Mouse (Mus musculus) myocyte (in vitro differentiated cells): Measurements from ENCODE around the gene Tspan5.

Experiments used
- CEBPB ChIP-seq: IDR thresholded peaks from 2 replicates; pipeline ENCODE4 v1.6.1; 2011; ENCODE audit warnings: mild to moderate bottlenecking, moderate library complexity; ENCODE audit not compliant: poor library complexity, insufficient read depth, severe bottlenecking
- E2F4 ChIP-seq: IDR thresholded peaks from one replicate; pipeline ENCODE4 v1.6.1; 2011; ENCODE audit warnings: mild to moderate bottlenecking, control low read depth, moderate library complexity; ENCODE audit not compliant: insufficient read depth
- MAX ChIP-seq: IDR thresholded peaks from one replicate; pipeline ENCODE4 v1.6.1; 2011; ENCODE audit warnings: low read depth, mild to moderate bottlenecking, control low read depth
- MYOD1 ChIP-seq, 3 experiments: IDR thresholded peaks; one replicate each; pipeline ENCODE4 v1.6.1; 2011; ENCODE audit warnings: control low read depth in 2 of 3, low read depth in 2 of 3, mild to moderate bottlenecking in 2 of 3, moderate library complexity in 1 of 3; ENCODE audit not compliant: insufficient read length in 2 of 3, control insufficient read depth in 1 of 3
- MYOG ChIP-seq, 3 experiments: IDR thresholded peaks; one replicate each; pipeline ENCODE4 v1.6.1; 2011; ENCODE audit warnings: control low read depth in 2 of 3, low read depth in 2 of 3, mild to moderate bottlenecking in 2 of 3; ENCODE audit not compliant: insufficient read length in 2 of 3, control insufficient read depth in 1 of 3, insufficient read depth in 1 of 3
- POLR2A ChIP-seq: IDR thresholded peaks from one replicate; pipeline ENCODE4 v1.6.1; 2011; ENCODE audit warnings: low read depth, mild to moderate bottlenecking, control low read depth, moderate library complexity; ENCODE audit not compliant: insufficient read length
- POLR2AphosphoS2 ChIP-seq: IDR thresholded peaks from one replicate; pipeline ENCODE4 v1.6.1; 2011; ENCODE audit warnings: low read depth, control low read depth; ENCODE audit not compliant: insufficient read length
- REST ChIP-seq: IDR thresholded peaks from one replicate; pipeline ENCODE4 v1.6.1; 2011; ENCODE audit warnings: mild to moderate bottlenecking, control low read depth, moderate library complexity; ENCODE audit not compliant: insufficient read depth, insufficient read length
- TCF12 ChIP-seq: IDR thresholded peaks from one replicate; pipeline ENCODE4 v1.6.1; 2011; ENCODE audit warnings: mild to moderate bottlenecking, control low read depth; ENCODE audit not compliant: poor library complexity, insufficient read depth, severe bottlenecking
- TCF3 ChIP-seq: IDR thresholded peaks from one replicate; pipeline ENCODE4 v1.6.1; 2011; ENCODE audit warnings: low read depth, control low read depth; ENCODE audit not compliant: insufficient read length
- USF1 ChIP-seq: IDR thresholded peaks from one replicate; pipeline ENCODE4 v1.6.1; 2011; ENCODE audit warnings: low read depth, mild to moderate bottlenecking, control low read depth, moderate library complexity

- TF ChIP-seq MAX (no peak), REST (no peak), MYOD1 (IDR thresholded peaks at IDR 0.05; ENCODE audit: control insufficient read depth in 1 of 3, insufficient read length in 2 of 3, low read depth in 2 of 3) (no peak), POLR2A (no peak), POLR2AphosphoS2 (no peak), E2F4 (no peak), USF1 (no peak), TCF3 (no peak), CEBPB (no peak), TCF12 (no peak), MYOG (IDR thresholded peaks at IDR 0.05; ENCODE audit: control insufficient read depth in 1 of 3, insufficient read depth in 1 of 3, insufficient read length in 2 of 3, low read depth in 2 of 3) (no peak)
Measured at GRCm38 (mm10) chr3:138909313-138909712, 167.3 kb downstream of the Tspan5 start.
